Mouse (Mus musculus) left cerebral cortex, adult 6 months (tissue): ENCODE data around the gene Gm20823. TPM values are rescaled to one million over a fixed set of nuclear protein-coding genes. Genes with fewer than 3 reads are reported as not detected.

Experiments used
- long read RNA-seq, 2 experiments: library from polyadenylated mRNA; unstranded; transcript quantifications; one replicate each; pipeline ENCODE4 v2.0.0; 2019 to 2020
- polyA plus RNA-seq: library from polyadenylated mRNA; unstranded; fragments of <200 nt; fragmentation: Nextera tagmentation; gene quantifications from 2 replicates; pipeline ENCODE4 v1.2.3, GENCODE M21; 2021

Gm20823 gene
- not detected in 2 replicates for polyA plus RNA-seq
- long read RNA-seq, experiment 1, result 0 reads
- long read RNA-seq, experiment 2, result 0 reads

GRCm38 (mm10) chrY:62464745-62465144, at the start of gene Gm20823:
Gm20823 (minus strand) TSS chrY:62464845.

